Mouse (Mus musculus): ENCODE data around the gene Il31ra.

Gene Il31ra

DNA sequence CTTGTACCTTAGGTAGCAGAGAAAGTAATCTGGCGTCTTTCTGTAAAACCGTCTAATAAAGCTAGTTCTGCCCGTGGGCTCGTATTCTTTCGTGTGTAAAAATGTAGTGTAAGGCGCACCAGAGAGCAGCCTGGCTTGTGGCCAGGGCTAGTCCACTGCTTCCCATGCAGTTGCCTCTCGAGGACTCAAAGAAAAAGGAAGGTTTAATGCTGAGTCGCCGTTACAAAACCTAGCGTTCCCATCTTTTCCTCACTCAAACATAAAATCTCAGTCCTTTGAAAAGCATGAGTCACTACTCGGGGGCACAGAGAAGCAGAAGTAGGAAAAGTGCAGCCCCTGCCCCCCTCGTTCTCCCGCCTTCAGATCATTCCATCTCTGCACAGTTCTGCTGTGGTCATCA, 87.4 kb downstream of the Il31ra start:
- no peak for DNase-seq

GRCm38 (mm10) chr13:112505436-112505835, 88.7 kb downstream of the Il31ra start:
- DNase-seq, result no peak

DNA sequence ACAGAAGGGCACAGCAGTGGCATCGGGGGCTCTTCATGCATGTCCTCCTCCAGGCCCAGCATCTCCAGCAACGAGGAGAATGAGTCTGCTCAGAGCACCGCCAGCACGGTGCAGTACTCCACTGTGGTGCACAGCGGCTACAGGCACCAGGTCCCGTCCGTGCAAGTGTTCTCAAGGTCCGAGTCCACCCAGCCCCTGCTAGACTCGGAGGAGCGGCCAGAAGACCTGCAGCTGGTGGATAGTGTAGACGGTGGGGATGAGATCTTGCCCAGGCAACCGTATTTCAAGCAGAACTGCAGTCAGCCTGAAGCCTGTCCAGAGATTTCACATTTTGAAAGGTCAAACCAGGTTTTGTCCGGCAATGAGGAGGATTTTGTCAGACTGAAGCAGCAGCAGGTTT, 90.3 kb downstream of the Il31ra start:
- no peak for DNase-seq

- DNase-seq, result peak; percentile 24
These were observed 93.7 kb downstream of the Il31ra start for GRCm38 (mm10) chr13:112500466-112500865.

DNA sequence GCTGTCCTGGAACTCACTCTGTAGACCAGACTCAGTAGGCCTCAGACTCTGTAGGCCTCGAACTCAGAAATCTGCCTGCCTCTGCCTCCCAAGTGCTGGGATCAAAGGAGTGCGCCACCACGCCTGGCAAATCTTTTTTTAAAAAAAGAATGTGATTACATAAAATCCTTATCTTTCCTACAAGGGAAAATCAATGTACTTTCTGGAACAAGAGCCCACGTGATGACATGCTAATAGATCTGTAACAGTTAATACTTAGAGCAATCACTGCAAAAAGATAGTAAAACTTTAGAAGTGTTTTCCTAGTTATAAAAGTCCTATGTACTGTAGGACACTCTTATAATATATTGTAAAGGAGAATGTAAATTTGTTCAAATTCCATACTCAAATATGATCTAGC, 94.1 kb downstream of the Il31ra start:
- DNase-seq, result no peak

DNA sequence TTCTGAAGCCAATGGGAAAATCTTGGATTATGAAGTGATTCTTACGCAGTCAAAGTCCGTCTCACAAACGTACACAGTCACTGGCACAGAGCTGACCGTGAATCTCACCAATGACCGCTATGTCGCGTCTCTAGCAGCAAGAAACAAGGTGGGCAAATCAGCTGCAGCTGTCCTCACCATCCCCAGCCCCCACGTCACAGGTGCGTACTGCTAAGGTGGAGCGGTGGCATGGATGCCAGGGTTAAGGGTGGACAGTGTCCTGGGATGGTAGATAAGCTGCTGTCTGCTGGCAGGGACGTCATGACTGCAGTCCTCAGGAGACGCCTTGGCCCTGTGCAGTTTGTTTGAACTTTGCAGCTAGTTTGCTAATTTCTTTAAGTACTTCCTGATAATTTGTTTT, 99.6 kb downstream of the Il31ra start:
- no peak for DNase-seq

DNA sequence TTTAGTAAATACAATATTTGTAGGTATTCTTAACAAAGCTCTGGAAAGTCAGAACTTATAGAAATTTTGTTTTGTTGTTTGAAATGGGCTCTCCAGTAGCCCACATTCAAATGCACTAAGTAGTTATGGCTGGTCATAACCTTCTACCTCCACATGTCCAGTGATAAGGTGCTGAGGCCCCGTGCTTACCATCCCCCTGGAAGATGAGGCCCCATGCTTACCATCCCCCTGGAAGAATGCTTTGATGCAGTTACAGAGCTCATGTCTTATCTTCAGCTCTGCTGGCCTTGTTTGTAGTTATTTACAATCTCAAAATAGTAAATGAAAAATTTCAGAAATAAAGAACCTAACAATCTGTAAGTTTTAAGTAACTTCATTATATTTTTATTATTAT, 101.9 kb downstream of the Il31ra start:
- no peak for DNase-seq

- DNase-seq, result no peak
These were observed 102.4 kb downstream of the Il31ra start for GRCm38 (mm10) chr13:112491636-112492284.

- no peak for DNase-seq
These were observed 104.1 kb downstream of the Il31ra start for GRCm38 (mm10) chr13:112490036-112490435.

- no peak for DNase-seq
These were observed 107.5 kb downstream of the Il31ra start for GRCm38 (mm10) chr13:112486676-112487075.

GRCm38 (mm10) chr13:112486236-112486635, 107.9 kb downstream of the Il31ra start:
- no peak for DNase-seq

- DNase-seq, result no peak
These were observed 111.1 kb downstream of the Il31ra start for GRCm38 (mm10) chr13:112483015-112483414.

GRCm38 (mm10) chr13:112482525-112482924, 111.6 kb downstream of the Il31ra start:
- no peak for DNase-seq

GRCm38 (mm10) chr13:112479926-112480325, 114.2 kb downstream of the Il31ra start:
- no peak for DNase-seq

- no peak for DNase-seq
These were observed 115.1 kb downstream of the Il31ra start for GRCm38 (mm10) chr13:112479032-112479431.

DNA sequence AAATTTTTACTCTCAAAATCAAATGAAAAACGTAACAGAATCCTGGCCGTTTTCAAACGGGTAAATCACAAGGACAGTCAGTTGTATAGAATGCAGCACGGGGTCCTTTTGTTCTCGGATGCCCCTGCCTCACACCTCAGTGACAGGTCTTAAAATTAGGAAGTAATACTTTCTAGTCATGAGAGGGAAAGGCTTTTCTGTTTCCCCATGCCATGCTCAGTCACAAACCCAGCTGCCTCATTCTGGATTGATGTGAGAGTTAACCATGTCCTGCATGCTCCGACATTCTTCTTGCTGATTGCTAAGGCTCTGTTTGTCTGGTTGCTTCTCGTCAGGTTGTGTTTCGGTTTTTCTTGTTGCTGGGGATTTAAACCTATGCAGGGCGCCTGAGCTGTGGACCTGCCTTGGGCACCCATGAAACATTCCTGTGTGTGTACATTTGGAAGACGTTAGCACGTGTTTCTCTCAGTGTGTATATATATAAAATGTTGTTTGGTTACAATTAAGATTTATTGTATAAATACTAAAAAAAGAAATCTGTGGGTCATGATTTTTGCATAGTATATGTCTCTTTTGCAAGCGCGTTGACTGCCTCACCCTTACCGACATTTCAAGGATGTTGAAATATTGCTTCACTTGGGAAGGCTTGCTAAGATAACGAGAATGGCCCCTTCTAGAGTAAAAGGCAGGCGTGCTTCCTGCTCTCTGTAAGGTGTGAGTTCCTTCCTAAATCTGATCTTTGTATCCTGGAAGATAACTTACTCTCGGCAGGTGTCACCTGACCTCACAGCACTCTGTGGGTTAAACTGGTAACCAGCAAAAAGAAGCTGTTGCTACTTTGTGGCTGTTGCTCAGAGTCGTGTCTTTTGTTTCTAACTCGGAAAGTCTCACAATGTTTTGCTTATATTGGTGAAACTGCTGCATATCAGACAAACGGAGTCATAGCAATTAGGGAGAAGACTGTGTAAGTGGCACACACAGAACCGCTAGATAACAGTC, 120.1 kb downstream of the Il31ra start:
- peak; percentile 25 for DNase-seq

GRCm38 (mm10) chr13:112472401-112473023, 121.6 kb downstream of the Il31ra start:
- no peak for DNase-seq

DNA sequence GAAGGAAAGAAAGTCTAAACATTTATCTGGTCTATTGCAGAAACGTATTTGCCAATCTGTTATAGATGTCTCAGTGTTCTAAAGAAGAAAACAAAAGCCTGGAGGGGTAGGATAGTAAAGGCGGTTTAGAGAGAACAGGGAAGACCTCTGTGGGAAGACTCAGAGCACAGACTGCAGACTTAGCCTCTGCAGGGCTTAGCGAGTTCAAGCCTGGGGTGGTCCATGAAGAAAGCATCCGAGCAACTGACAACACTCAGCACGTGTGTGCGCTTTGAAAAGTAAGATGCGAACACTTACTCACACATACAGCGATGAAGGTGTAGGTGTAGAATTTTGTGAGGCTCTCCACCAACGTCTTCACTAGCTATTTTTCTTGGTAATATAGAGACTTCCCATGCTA, 123.0 kb downstream of the Il31ra start:
- no peak for DNase-seq

Measured in lung, postnatal 36 days (tissue).